Mouse (Mus musculus) heart, embryonic 12.5 days (tissue): ENCODE results near the gene Cdk11b. TPM values are rescaled to one million over a fixed set of nuclear protein-coding genes. Genes with fewer than 3 reads are reported as not detected.
"Not testable (repeated sequence)": the region's sequence is repeated elsewhere in the genome, so short reads cannot be mapped to it uniquely, and the experiment has no call there.

Experiments used
- ATAC-seq: fragments of 200-750 bp; cut with Nextera tagmentation; 2 replicates; pipeline ENCODE4 v1.8.0; 2017; ENCODE audit warnings: moderate TSS enrichment, moderate library complexity; ENCODE audit not compliant: insufficient number of reproducible peaks, low FRiP score
- H3K27ac ChIP-seq: fragments of 300-500 bp; sonication (generic); 2 replicates; pipeline ENCODE4 v1.5.1; 2016; ENCODE audit warnings: mild to moderate bottlenecking, moderate library complexity; ENCODE audit not compliant: poor library complexity, severe bottlenecking
- H3K27me3 ChIP-seq: fragments of 300-500 bp; sonication (generic); replicated peaks from 2 replicates; pipeline ENCODE4 v1.6.1; 2016; ENCODE audit warnings: mild to moderate bottlenecking, moderate library complexity
- H3K36me3 ChIP-seq: fragments of 300-500 bp; sonication (generic); 2 replicates; pipeline ENCODE4 v1.6.1; 2016; ENCODE audit warnings: mild to moderate bottlenecking, moderate library complexity
- H3K4me1 ChIP-seq: fragments of 300-500 bp; sonication (generic); replicated peaks from 2 replicates; pipeline ENCODE4 v1.6.1; 2016; ENCODE audit warnings: mild to moderate bottlenecking
- H3K4me2 ChIP-seq: fragments of 300-500 bp; sonication (generic); 2 replicates; pipeline ENCODE4 v1.6.1; 2016; ENCODE audit warnings: mild to moderate bottlenecking, moderate library complexity
- H3K4me3 ChIP-seq: fragments of 300-500 bp; sonication (generic); 2 replicates; pipeline ENCODE4 v1.5.1; 2016; ENCODE audit warnings: mild to moderate bottlenecking
- H3K9ac ChIP-seq: fragments of 300-500 bp; sonication (generic); 2 replicates; pipeline ENCODE4 v1.6.1; 2016; ENCODE audit warnings: mild to moderate bottlenecking, moderate library complexity
- H3K9me3 ChIP-seq: fragments of 300-500 bp; sonication (generic); replicated peaks from 2 replicates; pipeline ENCODE4 v1.6.1; 2016; ENCODE audit warnings: mild to moderate bottlenecking, moderate library complexity
- WGBS: fragments of 180-500 bp; shearing (Covaris S2); methylation state at CpG from one replicate; pipeline ENCODE4 v1.1.7; 2016; 5-methylcytosine and 5-hydroxymethylcytosine counted together
- polyA plus RNA-seq: library from polyadenylated mRNA; unstranded; fragments of >200 nt; fragmentation: Nextera tagmentation; extraction: Ambion mirVana; gene quantifications from 2 replicates; pipeline ENCODE4 v1.2.1, GENCODE M21; 2016

The Cdk11b gene
- polyA plus RNA-seq, 1 experiment from 2014 or later: 52.3 TPM

DNA sequence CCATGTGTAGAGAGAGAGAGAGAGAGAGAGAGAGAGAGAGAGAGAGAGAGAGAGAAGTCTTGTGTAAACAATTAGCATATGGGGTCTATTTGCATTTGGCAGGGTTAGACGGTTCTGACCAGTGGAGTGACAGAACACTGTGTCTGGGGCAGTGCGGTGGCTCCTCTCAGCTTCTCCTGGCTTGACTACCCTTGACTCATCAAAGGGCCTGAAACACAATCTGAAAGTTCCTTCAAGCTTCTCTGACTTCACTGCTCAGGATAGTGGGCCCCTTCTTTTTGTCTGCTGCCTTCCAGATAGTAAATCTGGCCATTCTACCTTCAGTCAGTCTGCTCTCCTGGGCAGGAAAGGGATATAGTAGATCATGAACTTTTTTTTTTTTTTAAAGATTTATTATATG, 17.8 kb upstream of the Cdk11b start:
- no peak overlapping the region for H3K4me2 ChIP-seq
- H3K27ac ChIP-seq: no peak overlapping the region
- peaks cover 10% of the 10 kb centered on the region for H3K4me1 ChIP-seq
- H3K9ac ChIP-seq: no peak overlapping the region
- no peak overlapping the region for H3K4me3 ChIP-seq
- no peaks in the 10 kb centered on the region for H3K27me3 ChIP-seq
- no peak for ATAC-seq
- no peaks in the 10 kb centered on the region for H3K9me3 ChIP-seq
- WGBS: 93% methylated on average over 2 of the region's 2 CpGs
- peaks cover 48% of the 10 kb centered on the region for H3K36me3 ChIP-seq

GRCm38 (mm10) chr4:155611860-155612259, 12.8 kb upstream of the Cdk11b start:
- Histone ChIP-seq H3K4me2 (no peak overlapping the region), H3K27ac (no peak overlapping the region), H3K9me3 (no peaks in the 10 kb centered on the region), H3K36me3 (peaks cover 66% of the 10 kb centered on the region), H3K9ac (no peak overlapping the region), H3K27me3 (no peaks in the 10 kb centered on the region), H3K4me3 (no peak overlapping the region), H3K4me1 (no peaks in the 10 kb centered on the region)
- ATAC-seq: no peak
- 91% methylated on average over 3 of the region's 3 CpGs for WGBS

DNA sequence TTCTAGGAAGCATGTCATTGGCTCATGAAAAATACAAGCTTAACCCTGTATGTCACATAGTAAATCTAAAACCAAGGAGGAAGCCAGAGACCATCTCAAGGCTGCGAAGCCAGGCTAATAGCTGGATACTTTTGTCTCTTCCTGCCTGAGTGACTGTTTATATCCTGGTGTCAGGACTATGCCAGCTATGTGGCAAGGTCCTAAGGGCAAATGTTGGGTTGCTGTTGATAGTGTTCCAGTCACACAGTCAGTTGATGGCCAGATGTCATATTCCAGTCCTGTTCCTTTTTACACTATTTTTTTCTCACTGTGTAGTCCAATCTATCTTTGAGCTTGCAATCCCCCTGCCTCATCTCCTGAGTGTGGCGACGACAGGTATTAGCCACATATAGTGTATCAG, 11.4 kb upstream of the Cdk11b start:
- 92% methylated on average over 3 of the region's 3 CpGs for WGBS
- Histone ChIP-seq H3K4me1 (no peaks in the 10 kb centered on the region), H3K4me2 (no peak overlapping the region), H3K27ac (no peak overlapping the region), H3K27me3 (no peaks in the 10 kb centered on the region), H3K9me3 (no peaks in the 10 kb centered on the region), H3K36me3 (peaks cover 80% of the 10 kb centered on the region), H3K9ac (no peak overlapping the region), H3K4me3 (no peak overlapping the region)
- ATAC-seq: no peak

GRCm38 (mm10) chr4:155618321-155618720, 6.3 kb upstream of the Cdk11b start:
- Histone ChIP-seq H3K27ac (no peak overlapping the region), H3K27me3 (no peaks in the 10 kb centered on the region), H3K4me1 (no peaks in the 10 kb centered on the region), H3K4me3 (no peak overlapping the region), H3K9me3 (no peaks in the 10 kb centered on the region), H3K4me2 (no peak overlapping the region), H3K36me3 (peaks cover 84% of the 10 kb centered on the region), H3K9ac (no peak overlapping the region)
- whole genome bisulfite sequencing: 83% methylated on average over 5 of the region's 5 CpGs
- 0 out of 2 replicates have a peak, but pooled peaks have one; percentile 33 for ATAC-seq

GRCm38 (mm10) chr4:155630267-155630666, 5.6 kb downstream of the Cdk11b start:
- Histone ChIP-seq H3K9me3 (no peaks in the 10 kb centered on the region), H3K27me3 (no peaks in the 10 kb centered on the region), H3K4me2 (no peak overlapping the region), H3K9ac (no peak overlapping the region), H3K4me1 (no peaks in the 10 kb centered on the region), H3K36me3 (peaks cover 74% of the 10 kb centered on the region), H3K4me3 (no peak overlapping the region), H3K27ac (no peak overlapping the region)
- WGBS: 84% methylated on average over 6 of the region's 6 CpGs
- no peak for ATAC-seq

DNA sequence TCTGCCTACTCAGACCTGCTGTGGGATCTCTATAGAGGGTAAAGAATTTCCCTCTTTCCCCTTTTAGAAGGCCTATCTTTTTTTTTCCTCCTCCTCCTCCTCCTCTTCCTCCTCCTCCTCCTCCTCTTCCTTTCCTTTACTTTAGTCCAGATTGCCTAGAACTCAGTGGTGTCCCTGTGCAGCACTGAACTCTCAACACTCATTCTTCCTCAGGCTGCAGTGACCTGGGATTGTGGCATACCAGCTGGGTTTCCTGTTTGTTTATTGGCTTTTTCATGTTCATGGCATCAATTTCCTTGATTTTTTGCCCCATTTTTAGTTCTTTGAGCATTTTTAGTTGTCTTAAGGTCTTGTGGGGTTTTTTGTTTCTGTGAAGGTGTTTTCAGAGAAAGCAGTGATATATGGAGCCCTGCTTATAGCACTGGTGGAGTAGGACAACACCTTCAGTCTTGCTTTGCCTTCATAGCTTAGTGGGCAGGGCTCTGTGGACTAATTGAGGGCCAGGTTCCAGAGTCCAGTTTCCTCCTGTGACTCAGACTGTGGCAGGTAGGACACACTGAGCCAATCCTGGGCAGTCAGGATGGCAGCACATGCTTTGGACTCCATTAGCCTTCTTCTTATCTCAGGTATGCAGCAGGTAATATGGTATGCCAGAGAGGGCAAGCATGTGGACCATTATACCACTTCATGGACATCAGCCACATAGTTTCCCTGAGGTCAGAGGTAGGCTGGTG, 11.3 kb downstream of the Cdk11b start:
- Histone ChIP-seq H3K36me3 (peaks cover 87% of the 10 kb centered on the region), H3K27ac (no peak overlapping the region), H3K9ac (no peak overlapping the region), H3K9me3 (no peaks in the 10 kb centered on the region), H3K4me1 (no peaks in the 10 kb centered on the region), H3K4me3 (no peak overlapping the region), H3K27me3 (no peaks in the 10 kb centered on the region), H3K4me2 (no peak overlapping the region)
- no peak for ATAC-seq

GRCm38 (mm10) chr4:155643531-155643930, 18.9 kb downstream of the Cdk11b start:
- Histone ChIP-seq H3K9me3 (no peaks in the 10 kb centered on the region), H3K27ac (no peak overlapping the region), H3K9ac (no peak overlapping the region), H3K36me3 (peaks cover 80% of the 10 kb centered on the region), H3K27me3 (no peaks in the 10 kb centered on the region), H3K4me2 (no peak overlapping the region), H3K4me1 (no peaks in the 10 kb centered on the region), H3K4me3 (no peak overlapping the region)
- 95% methylated on average over 1 of the region's 1 CpGs for whole genome bisulfite sequencing
- ATAC-seq: no peak

GRCm38 (mm10) chr4:155645308-155645707, 20.7 kb downstream of the Cdk11b start, which contains the start of gene Gm10563:
TSS of gene Gm10563 (minus strand) at chr4:155645408.
- H3K36me3 ChIP-seq: peaks cover 85% of the 10 kb centered on the region
- WGBS: 92% methylated on average over 2 of the region's 2 CpGs
- H3K27me3 ChIP-seq, H3K4me3 ChIP-seq, H3K27ac ChIP-seq, H3K9me3 ChIP-seq, H3K4me1 ChIP-seq, H3K4me2 ChIP-seq, H3K9ac ChIP-seq, ATAC-seq: not testable (repeated sequence)

- Histone ChIP-seq H3K4me2 (no peak overlapping the region), H3K27me3 (no peaks in the 10 kb centered on the region), H3K9me3 (no peaks in the 10 kb centered on the region), H3K4me1 (peaks cover 6% of the 10 kb centered on the region), H3K36me3 (peaks cover 85% of the 10 kb centered on the region), H3K9ac (no peak overlapping the region), H3K27ac (no peak overlapping the region), H3K4me3 (no peak overlapping the region)
- 85% methylated on average over 5 of the region's 5 CpGs for WGBS
- no peak for ATAC-seq
Observed at GRCm38 (mm10) chr4:155645721-155646120, 21.1 kb downstream of the Cdk11b start.

- H3K4me2 ChIP-seq: no peak overlapping the region
Observed at GRCm38 (mm10) chr4:155649355-155649754, 24.7 kb downstream of the Cdk11b start.

DNA sequence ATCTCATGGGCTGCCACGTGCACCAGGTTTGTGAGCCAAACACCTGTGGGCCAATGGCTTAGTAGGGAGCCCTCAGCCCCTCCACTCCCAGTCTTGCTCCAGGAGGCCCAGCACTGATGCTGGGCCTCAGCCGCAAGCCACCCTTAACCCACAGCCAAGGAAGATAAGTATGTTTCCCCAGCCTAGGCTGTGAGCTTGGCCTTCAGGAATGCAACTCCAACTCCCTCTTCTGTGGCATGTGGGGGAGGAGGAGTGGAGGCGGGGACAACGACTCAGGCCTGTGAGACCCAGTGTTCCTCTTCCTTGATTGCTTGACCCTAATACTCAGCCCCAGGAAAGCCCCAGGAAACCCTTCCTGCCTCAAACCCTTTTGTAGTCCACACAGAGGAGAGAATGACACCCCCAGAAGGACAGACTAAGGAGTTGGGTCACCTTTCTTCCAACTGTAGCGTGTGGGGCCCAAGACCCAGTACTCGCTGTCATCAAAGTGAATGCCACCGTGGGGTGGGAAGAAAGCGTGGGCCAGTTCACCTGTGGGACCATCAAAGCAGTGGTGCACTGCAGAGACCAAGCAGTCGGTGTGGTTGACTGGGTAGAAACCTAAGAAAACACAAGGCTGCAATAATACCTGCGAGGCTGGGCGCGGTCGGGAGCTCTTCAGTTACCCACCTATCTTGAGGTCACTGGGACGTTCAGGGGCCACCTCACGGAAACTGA, 27.1 kb downstream of the Cdk11b start:
- Histone ChIP-seq H3K36me3 (peaks cover 55% of the 10 kb centered on the region), H3K4me2 (peak overlapping the region; percentile 83), H3K27ac (peak overlapping the region; percentile 78), H3K9ac (peak overlapping the region; percentile 78), H3K4me3 (peak overlapping the region; percentile 55), H3K4me1 (peaks cover 52% of the 10 kb centered on the region), H3K9me3 (no peaks in the 10 kb centered on the region), H3K27me3 (peaks cover 29% of the 10 kb centered on the region)
- WGBS: 51% methylated on average over 15 of the region's 15 CpGs
- peak; percentile 38; the same call in 1 of the 2 replicates for ATAC-seq

More at GRCm38 (mm10) chr4:155649355-155649754, 24.7 kb downstream of the Cdk11b start:
- H3K9ac ChIP-seq: no peak overlapping the region
- peaks cover 58% of the 10 kb centered on the region for H3K36me3 ChIP-seq
- H3K9me3 ChIP-seq: no peaks in the 10 kb centered on the region
- peaks cover 40% of the 10 kb centered on the region for H3K4me1 ChIP-seq
- H3K27ac ChIP-seq: no peak overlapping the region
- no peak for ATAC-seq
- WGBS: 93% methylated on average over 11 of the region's 11 CpGs
- H3K27me3 ChIP-seq: 0 out of 2 replicates have a peak, but pooled peaks cover 7% of the 10 kb centered on the region
- H3K4me3 ChIP-seq: no peak overlapping the region
